Mouse (Mus musculus): ENCODE data around the gene Scaf11.

DNA sequence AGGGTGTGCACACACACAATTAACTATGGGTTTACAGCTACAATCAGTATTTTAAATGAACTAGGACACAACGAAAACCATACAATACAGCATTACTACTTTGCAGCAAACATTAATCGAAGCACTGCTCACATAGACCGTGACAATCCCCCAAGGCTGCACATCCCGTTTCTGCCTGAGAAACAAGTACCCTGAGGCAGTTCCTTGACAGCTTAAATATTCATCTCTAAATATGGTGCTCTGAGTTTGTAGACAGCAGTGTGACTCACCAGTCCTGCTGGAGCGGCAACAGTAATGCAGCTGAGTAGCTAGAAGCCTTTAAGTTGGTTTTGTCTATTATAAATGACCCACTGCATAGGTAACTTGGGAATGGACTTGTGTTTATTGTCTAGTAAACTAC lies 55.1 kb downstream of the Scaf11 start:
- TF ChIP-seq CTCF (IDR thresholded peaks at IDR 0.05; ENCODE audit: control insufficient read depth, insufficient read depth, insufficient replicate concordance, low read depth, low read length) (no peak), POLR2A (IDR thresholded peaks at IDR 0.05; ENCODE audit: control insufficient read depth, low read depth, low read length) (no peak)
